Mouse (Mus musculus): ENCODE measurements around the gene Olfr594. TPM values are rescaled to one million over a fixed set of nuclear protein-coding genes. Genes with fewer than 3 reads are reported as not detected.

Olfr594 gene
- total RNA-seq (2023), result not detected in 2 replicates

DNA sequence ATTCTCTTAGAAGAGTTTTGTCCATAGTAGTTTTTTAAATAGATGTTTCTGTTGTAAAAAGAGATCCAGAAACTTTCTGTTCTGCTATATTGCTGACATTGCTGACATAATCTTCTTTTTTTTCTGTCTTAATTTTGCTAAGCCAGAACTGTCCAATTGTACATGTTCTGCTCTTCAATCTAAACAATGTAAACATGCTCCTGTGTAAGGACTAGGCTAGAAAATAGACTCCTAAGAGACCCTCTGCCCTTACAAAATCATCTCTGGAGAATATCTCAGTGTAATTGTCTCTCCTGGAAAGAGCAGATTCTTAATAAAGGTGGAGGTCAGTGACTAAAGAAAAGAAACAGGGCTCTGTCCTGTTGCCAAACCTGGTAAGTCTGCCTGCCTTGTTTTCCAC, at the start of gene Olfr594:
Gene Olfr594, plus strand, starts transcription at position 301 of the 400 bp plus-strand sequence.

DNA sequence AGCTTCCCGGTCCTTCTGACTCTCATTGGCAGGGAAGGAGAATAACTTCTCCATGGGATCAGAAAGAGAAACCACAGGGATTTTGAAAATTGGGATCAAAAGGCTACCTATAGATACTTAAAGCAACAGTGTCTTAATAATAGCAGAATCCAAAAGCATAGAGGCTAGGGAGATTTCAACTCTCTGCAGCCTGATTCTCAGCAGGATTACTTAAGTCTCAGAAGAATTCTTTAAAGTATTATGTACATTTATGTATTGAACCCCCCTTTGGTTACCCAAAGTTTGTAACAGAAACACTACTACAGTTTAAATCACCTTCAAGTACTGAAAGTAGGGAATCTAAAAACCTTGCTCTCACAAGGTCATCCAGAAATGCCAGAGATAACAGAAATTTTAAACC, 38.6 kb upstream of the Olfr594 start, which contains the start of gene Olfr591:
Gene Olfr591, minus strand, starts transcription at position 101 of the 400 bp plus-strand sequence.

GRCm38 (mm10) chr7:103184503-103184902, 32.3 kb upstream of the Olfr594 start, which contains the start of gene Olfr592:
Gene Olfr592 (plus strand): TSS chr7:103184803.

GRCm38 (mm10) chr7:103211562-103211961, 5.2 kb upstream of the Olfr594 start, which contains the start of gene Olfr593:
Gene Olfr593 (plus strand): TSS chr7:103211862.

GRCm38 (mm10) chr7:103252405-103252804, 35.6 kb downstream of the Olfr594 start, which contains the start of gene Usp17ld:
Gene Usp17ld (minus strand): TSS chr7:103252505.

Other genes starting within 250 kb of the Olfr594 start
- gene Olfr577, start 241.1 kb upstream of the Olfr594 start, total RNA-seq (2023), result not detected in 2 replicates
- not detected in 2 replicates for gene Olfr578, start 227.7 kb upstream of the Olfr594 start, total RNA-seq (2023)
- gene Olfr582, start 179.0 kb upstream of the Olfr594 start, total RNA-seq (2023), result not detected in 2 replicates
- not detected in 2 replicates for gene Olfr583, start 165.7 kb upstream of the Olfr594 start, total RNA-seq (2023)
- not detected in 2 replicates for gene Olfr584, start 135.1 kb upstream of the Olfr594 start, total RNA-seq (2023)
- not detected in 2 replicates for gene Olfr585, start 119.3 kb upstream of the Olfr594 start, total RNA-seq (2023)
- gene Olfr586, start 91.4 kb upstream of the Olfr594 start, total RNA-seq (2023), result not detected in 2 replicates
- not detected in 2 replicates for gene Olfr588-ps1, start 76.1 kb upstream of the Olfr594 start, total RNA-seq (2023)
- gene Olfr589, start 60.6 kb upstream of the Olfr594 start, total RNA-seq (2023), result not detected in 2 replicates
- not detected in 2 replicates for gene Olfr591, start 38.7 kb upstream of the Olfr594 start, total RNA-seq (2023)
- not detected in 2 replicates for gene Olfr592, start 32.2 kb upstream of the Olfr594 start, total RNA-seq (2023)
- gene Olfr593, start 5.1 kb upstream of the Olfr594 start, total RNA-seq (2023), result not detected in 2 replicates
- not detected in 2 replicates for gene Usp17ld, start 35.5 kb downstream of the Olfr594 start, total RNA-seq (2023)
- gene Olfr596, start 88.7 kb downstream of the Olfr594 start, total RNA-seq (2023), result not detected in 2 replicates
- not detected in 2 replicates for gene Olfr597, start 99.3 kb downstream of the Olfr594 start, total RNA-seq (2023)
- not detected in 2 replicates for gene Olfr598, start 106.6 kb downstream of the Olfr594 start, total RNA-seq (2023)
- gene Olfr599, start 118.9 kb downstream of the Olfr594 start, total RNA-seq (2023), result not detected in 2 replicates
- not detected in 2 replicates for gene Olfr600, start 132.7 kb downstream of the Olfr594 start, total RNA-seq (2023)
- not detected in 2 replicates for gene Olfr601, start 145.7 kb downstream of the Olfr594 start, total RNA-seq (2023)
- gene Olfr603, start 169.2 kb downstream of the Olfr594 start, total RNA-seq (2023), result not detected in 2 replicates
- gene Usp17lc, start 198.1 kb downstream of the Olfr594 start, total RNA-seq (2023), result not detected in 2 replicates
- gene Olfr605, start 228.4 kb downstream of the Olfr594 start, total RNA-seq (2023), result not detected in 2 replicates
- not detected in 2 replicates for gene Olfr606, start 232.1 kb downstream of the Olfr594 start, total RNA-seq (2023)
- gene Olfr607, start 247.2 kb downstream of the Olfr594 start, total RNA-seq (2023), result not detected in 2 replicates

Measured in neutrophil, adult 65 days (primary cell).